Mouse (Mus musculus): Measurements from ENCODE around the gene Slc43a1. TPM values are rescaled to one million over a fixed set of nuclear protein-coding genes. Genes with fewer than 3 reads are reported as not detected.

The Slc43a1 gene
- total RNA-seq, 1 experiment from 2014 or later: 9.3 TPM

GRCm38 (mm10) chr2:84868521-84868943 is 29.9 kb downstream of the Slc43a1 start:
- DNase-seq: peak; percentile 84

DNA sequence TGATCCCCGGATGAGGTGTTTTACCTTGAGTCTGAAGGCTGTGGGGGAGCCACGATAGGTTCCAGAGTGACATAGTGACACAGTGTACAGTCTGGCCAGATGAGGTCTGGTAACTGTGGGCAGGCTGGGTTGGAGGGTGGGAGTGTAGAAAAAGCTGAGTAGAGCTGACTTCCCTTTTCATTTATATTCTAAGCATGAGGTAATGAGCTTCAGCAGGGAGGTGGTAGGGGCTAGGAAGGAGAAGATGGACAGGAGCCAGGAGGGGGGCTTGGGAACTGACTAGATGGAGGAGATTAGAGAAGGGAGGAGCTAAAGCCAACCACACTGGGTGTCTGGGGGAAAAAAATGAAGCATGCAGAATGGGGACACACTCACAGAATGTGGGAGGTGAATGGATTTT is 30.3 kb downstream of the Slc43a1 start:
- no peak for DNase-seq

DNA sequence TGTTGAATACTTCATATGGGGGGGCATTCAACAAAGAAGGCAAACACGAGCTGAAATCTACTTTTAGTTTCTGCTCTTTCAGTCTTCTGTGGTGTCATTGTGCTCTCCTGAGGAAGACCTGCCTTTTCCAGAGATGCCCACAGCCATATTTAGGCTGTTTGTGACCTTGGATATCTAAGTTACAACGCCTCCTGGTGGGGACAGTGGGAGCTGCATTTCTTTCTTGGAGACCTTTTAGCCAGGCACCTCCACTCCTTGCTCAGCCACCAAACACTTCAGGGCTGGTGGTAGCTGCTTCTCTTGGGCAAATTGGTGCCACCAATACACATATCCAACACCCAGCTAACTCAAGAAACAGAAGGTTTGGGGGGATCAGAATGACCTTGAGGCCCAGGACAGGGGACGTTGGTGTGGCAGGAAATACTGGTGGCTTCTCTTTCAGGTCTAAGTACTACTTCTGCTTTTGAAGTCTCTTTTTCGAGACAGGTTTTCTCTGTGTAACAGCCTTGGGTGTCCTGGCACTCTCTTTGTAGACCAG is 32.0 kb downstream of the Slc43a1 start:
- peak; percentile 38 for DNase-seq

- peak; percentile 80 for DNase-seq
Observed at GRCm38 (mm10) chr2:84872105-84872716, 33.6 kb downstream of the Slc43a1 start.

GRCm38 (mm10) chr2:84875842-84876241 is 37.2 kb downstream of the Slc43a1 start:
- DNase-seq: no peak

DNA sequence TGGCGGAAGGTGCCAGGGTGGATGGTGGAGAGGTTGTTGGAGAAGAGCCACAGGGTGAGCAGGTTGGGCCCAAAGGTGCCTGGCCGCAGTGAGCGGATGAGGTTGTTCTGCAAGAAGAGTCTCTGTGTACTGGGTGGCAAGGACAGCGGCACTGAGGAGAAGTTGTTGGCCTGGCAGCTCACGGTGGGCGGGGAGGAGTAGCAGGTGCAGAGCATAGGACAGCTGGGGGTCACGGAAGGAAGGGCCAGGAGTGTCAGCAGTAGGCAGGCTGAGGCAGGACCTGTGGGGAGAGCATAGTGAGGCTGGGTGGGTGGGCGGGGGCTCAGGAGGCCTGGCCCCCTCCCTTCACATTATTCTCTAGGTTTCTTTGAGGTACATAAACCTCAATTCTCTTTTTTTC is 41.9 kb downstream of the Slc43a1 start:
- no peak for DNase-seq

GRCm38 (mm10) chr2:84882606-84883005 is 44.0 kb downstream of the Slc43a1 start:
- peak; percentile 47 for DNase-seq

GRCm38 (mm10) chr2:84883084-84883483 is 44.4 kb downstream of the Slc43a1 start:
- no peak for DNase-seq

- DNase-seq: no peak
Observed at GRCm38 (mm10) chr2:84883530-84883929, 44.9 kb downstream of the Slc43a1 start.

DNA sequence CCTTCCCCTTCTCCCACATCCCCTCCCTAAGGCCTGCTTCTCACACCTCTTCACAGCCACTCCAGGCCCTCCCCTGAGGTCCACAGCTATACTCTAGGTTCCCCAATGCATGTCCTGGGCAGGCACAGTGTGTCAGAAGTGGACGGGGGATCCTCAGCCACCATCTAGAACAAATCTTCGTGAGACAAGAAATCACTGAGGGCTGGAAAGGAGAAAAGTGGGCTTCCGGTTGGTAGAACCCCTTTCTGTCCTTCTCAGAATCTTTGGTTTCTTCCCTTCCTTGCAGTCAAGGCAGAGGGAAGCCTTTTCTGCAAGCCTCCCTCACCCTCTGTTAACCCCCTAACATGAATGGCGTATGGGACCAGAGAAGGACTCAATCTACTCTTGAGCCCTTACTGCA is 45.3 kb downstream of the Slc43a1 start:
- no peak for DNase-seq

DNA sequence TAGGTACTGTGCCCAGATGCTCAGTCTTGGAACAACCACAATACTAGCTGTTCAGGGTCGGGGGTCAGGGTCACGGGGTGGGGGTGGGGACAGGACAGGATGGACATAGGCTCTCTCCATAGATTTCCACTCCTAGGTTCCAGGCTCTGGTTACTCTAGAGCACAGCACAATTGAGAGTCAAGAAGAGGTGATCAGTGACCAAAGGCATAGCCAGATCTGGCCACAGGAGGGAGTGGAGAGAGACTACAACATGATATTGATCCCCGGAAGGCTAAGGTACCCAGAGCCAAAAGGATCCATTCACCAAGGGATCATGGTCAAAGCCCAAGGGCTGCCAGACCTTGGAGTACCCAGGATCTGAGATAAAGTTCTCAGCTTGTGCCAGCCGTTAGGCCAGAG is 46.0 kb downstream of the Slc43a1 start:
- DNase-seq: no peak

DNA sequence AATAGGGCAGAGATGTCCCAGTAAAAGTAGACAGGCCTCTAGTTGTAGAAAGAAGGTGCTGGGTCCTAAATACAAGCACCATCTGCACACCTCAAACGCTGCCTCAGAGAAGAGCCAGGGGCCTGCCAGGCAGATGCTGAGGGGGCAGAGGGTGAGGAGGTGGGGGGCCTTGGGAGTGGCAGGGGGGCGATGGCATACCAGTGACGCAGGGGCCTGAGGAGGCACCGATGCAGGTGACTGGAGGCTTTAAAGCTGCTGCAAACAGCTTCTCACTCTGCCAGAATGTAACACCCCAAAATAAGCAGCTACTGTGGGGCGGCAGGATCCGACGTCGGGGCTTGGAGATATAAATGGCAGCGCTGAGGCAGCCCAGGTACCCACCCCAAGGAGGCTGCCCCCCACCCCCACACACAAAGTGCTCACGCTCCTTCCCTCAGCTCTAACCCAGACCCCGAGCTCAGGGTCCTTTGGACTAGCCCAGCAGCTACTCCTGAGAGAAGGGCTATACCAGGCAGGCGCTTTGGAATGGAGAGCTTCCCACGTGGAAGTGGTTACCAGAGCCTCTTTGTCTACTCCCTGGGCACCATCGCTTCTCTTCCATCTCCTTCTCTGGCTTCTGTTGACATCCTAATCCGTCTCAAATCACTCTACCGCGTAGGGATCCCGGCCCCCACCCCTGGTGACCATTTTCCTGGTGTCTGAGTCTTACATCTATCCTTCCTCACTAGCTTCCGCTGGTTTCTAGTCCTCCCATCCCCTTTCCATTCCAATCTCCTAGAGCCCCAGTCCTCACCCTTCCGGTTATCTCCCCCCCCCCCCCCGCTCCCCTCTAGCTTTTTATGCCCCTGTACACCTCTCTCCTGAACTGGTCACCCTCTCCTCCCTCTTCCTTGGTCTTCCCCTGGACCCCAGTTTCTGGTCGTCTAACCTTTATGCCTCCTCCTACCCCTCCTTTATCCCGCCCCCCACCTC is 46.7 kb downstream of the Slc43a1 start:
- DNase-seq: no peak

GRCm38 (mm10) chr2:84886234-84886731 is 47.6 kb downstream of the Slc43a1 start, which contains the start of gene Rtn4rl2:
TSS of gene Rtn4rl2 (minus strand) at chr2:84886710.
- peak; percentile 19 for DNase-seq

GRCm38 (mm10) chr2:84886821-84887281 is 48.2 kb downstream of the Slc43a1 start:
- DNase-seq: peak; percentile 54

- DNase-seq: peak; percentile 46
Observed at GRCm38 (mm10) chr2:84887411-84888271, 49.0 kb downstream of the Slc43a1 start.

DNA sequence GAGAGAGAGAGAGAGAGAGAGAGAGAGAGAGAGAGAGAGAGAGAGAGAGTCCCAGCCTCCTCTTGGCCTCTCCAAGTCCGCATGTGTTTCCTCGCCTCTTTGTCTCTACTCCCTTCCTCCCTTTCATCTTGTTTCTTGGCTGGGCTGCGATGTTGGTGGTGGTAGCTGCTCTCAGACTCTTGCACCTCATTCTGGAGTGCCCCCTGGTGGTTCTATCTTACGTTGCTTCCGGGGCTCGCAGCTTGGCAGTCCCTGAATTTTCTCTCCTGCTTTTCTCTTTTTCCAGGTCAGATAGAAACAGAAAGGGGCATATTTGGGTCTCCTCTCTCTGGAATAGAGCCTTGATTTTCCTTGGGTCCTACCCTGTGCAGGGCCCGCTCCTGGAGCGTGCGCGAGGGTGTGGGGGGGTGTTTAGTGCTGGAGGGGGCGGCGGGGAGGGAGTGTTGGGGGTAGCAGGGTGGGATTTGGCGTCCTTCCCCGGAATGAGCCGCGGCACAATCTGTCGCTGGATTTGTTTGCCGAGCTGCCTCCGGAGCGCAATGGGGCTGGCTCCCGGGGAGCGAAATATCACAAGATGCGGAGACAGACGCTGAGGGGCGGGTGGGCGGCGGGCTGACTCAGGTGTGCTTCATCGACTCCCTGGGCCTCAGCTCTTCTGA is 50.1 kb downstream of the Slc43a1 start:
- peak; percentile 87 for DNase-seq

- no peak for DNase-seq
Observed at GRCm38 (mm10) chr2:84889316-84890044, 50.8 kb downstream of the Slc43a1 start.

DNA sequence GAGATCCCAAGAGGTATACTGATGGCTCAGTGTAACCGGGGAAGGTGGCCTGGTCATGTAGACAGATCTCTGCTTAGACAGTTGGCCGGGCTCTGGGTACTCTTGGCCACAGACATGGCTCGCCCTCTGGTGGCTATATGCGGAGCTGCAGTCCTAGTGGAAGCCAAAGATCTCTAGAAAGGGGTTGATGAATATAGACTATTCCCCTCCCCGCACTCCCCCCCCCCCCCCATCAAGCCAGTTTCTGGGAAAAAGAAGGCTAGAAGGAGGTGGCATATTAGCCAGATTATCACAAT is 51.3 kb downstream of the Slc43a1 start:
- peak; percentile 87 for DNase-seq

GRCm38 (mm10) chr2:84893359-84893758 is 54.7 kb downstream of the Slc43a1 start:
- DNase-seq: no peak

DNA sequence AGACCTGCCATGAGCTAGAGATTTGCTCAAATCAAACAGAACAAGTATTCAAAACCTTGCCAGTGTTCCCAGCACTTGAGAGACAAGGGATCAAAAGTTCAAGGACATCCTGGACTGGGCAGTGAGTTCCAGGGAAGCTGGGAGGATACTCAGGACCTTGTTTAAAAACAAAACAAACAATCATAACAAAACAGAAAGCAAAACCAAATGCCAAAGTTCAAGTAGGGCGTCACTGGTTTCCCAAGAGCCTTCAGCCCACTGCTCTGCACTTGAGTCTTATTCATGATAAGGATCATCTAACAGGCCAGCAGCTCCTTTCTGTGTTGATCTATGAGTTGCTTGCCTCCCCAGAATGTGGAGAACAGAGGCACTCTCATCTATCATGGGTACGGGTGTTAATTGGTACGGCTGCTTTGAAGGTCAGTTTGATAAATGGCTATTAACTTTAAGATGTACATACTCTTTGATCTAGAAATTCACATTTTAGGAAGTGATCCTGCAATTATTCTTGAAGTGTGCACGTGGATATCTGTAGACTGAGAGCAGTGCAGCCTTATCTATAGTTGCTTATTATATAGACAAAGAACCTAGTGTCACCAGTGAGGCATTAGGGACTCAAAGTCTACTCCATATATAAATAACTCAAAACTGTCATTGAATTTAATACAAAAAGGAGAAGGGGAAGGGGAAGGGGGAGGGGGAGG is 57.0 kb downstream of the Slc43a1 start:
- no peak for DNase-seq
